Mouse (Mus musculus) embryo, embryonic 11 days (tissue): ENCODE measurements at regions not wholly inside any gene's neighbourhood (a gene's known extent, or its start where the extent isn't known, plus 50 kb on each side); places are given as distances from the start of the nearest gene placed in this dataset.

Source experiments
- DNase-seq: peaks from one replicate; pipeline ENCODE4 v3.0.0-alpha.2; 2015

DNA sequence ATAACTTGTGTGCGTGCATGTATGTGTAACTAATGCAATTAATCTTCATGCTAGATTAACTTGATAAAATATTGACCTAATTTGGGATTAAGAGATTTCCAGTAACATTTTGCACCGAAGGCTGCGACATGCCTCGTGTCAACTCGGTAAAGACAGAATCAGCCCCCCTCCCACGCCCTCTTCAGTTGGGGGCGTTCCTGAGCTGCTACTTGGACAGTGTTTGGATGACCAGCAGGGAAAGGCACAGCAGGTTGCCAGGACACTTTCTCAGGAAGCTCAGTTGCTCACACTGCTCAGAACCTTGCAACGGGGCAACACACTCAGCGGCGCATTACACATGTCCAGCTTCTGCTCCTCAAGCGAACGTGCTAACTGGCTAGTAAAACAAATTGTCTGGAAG is 326.2 kb upstream of the Fam241a start:
- DNase-seq, result peak; percentile 53

DNA sequence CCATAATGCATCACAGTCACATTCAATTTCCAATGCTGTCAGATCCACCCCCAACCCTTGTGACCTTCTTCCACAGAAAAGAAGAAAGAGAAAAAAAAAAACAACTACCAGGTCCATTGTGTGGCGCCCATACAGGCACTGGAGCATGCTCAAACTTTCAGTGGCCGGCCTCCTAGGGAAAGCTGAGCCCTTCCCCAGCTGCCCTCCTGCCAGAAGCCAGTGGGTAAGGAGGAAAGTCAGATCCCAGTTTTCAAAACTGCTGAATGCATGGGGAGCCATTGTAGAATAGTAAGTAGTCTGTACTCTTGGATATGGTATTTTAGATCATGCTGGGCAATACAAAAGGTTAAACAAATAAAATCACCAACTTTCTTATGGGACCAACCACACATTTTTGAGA is 325.5 kb upstream of the Fam241a start:
- DNase-seq, result no peak

DNA sequence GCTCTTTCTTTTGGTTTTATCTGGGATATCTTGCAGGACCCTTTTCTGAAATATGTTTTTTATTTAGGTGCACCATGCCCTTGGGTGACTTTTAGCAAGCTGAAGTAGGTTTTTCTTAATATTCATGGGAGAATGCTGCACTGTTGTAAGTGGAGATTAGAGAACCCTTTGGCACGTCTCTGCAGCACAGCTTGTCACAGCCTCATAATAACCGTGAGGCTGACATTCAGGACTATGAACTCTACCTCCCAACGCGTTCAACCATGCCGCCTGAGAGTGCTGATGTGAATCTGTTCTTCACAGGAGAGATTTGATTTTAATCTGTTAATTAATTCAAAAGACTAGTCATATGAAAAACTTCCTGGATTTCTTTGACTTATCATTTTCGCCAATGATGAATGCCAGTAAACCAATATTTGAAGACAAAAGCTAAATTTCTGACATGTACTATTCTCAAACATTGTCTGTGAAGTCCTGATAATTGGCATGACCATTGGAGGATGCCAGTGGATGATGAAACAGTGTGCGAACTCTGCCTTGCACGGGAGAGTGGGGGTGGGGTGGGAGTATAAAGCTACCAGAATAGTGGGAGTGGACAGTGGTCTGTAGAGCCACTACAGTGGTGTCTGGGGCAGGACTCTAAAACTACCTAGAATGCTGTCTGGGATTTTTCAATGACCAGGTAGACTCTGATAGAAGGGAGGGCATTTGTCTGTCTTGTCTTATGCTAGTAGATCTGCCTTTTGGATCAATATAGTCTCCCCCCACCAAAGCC is 324.8 kb upstream of the Fam241a start:
- DNase-seq, result no peak

DNA sequence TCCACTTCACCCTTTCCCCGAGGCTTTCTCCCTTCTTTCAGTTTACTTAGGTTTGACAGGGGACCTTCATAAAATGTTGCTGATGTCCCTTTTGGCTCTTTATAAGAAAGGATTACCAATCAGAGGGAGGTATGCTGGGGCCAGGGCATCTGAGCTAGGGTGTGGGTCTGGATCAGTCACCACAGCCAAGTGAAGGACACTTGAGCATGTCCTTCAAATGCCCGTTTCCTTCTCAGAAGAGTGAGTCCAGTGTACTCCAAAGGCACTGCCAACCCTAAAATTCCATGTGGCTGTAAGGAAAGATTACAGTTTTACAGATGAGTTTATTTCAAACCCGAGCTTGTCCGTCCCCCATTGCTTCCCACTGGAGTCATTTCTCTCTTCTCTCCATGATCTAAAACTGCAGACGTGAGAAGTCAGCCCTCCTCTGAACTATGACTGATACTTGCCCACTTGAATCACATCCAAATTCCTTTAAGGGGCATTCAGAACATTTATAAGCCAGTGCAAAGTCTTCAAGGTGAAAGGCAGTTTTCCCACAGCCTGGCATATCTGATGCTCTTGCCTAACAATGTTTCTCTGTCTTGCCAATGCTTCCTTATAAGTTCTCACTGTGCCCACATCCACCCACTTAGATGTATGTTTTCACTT is 321.8 kb upstream of the Fam241a start:
- no peak for DNase-seq

DNA sequence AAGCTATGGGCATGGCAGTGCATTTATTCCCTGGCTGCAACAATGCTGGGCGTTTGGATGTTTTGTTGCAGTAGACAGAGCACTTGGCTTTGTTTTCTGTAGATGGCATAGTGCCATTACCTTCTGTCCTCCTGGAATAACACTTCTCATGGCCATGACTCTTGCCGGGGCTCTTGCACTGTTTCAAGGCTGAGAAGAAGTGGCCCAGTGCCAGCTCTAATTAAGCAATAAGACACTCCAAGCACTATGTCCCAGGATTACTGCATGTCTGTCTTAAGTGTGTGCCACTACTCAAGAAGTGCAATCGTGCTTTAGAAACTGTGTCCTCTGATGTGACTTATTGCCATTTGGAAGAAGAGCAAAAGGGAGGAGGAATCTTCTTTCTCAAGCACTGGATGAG is 316.1 kb upstream of the Fam241a start:
- DNase-seq, result no peak

DNA sequence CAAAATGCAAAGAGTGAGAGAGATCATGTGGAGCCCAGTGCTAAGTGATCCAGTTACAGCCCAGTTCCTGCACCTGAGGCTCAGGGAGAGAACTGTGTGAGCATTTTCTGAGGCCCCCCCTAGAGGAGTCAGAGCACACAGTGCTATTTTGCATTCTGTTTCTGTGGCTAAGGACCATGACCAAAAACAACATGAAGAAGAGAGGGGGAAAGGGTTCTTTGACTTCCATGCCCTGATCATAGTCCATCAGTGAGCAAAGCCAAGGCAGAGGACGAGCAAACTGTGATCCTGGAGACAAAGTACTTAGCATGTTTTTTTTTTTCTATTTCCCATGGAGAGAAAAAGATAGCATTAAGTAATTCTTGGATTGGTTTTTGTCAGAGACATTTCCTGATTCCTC is 314.5 kb upstream of the Fam241a start:
- DNase-seq, result no peak

DNA sequence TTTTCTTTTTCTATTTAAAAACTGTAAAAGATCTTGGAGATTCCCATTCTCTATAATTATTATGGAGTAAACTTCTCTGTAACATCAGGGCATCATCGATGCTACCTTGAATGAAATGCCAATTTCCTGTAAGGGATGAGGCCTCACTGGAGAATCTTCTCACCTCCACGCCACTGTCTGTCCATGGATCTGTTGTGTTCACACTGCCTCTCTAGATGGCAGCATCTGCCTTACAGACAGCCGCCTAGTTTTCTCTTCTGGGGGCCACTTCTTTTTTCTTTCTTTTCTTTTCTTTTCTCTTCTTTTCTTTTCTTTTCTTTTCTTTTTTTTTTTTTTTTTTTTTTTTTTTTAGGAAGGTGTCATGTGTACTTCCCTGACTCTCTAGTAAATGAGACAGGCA is 310.8 kb upstream of the Fam241a start:
- no peak for DNase-seq

DNA sequence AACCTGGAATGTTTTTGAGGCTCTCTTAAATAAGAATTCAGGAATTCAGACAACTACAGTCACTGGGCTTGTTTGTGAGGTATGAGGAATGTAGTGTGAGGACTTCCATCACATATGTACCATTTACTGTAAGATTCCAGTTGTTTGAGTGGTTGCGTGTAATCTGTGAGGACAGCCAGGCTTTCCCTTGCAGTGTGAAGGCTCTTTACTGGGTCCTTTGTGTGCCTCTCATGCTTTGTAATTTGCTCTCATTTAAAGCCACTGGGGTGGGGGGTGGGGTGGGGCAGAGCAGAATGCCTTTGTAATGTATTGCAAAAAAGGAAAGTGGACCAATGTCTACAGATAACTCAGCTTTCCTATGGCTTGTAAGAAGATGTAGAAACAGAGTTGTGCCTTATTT is 310.4 kb upstream of the Fam241a start:
- DNase-seq, result no peak

DNA sequence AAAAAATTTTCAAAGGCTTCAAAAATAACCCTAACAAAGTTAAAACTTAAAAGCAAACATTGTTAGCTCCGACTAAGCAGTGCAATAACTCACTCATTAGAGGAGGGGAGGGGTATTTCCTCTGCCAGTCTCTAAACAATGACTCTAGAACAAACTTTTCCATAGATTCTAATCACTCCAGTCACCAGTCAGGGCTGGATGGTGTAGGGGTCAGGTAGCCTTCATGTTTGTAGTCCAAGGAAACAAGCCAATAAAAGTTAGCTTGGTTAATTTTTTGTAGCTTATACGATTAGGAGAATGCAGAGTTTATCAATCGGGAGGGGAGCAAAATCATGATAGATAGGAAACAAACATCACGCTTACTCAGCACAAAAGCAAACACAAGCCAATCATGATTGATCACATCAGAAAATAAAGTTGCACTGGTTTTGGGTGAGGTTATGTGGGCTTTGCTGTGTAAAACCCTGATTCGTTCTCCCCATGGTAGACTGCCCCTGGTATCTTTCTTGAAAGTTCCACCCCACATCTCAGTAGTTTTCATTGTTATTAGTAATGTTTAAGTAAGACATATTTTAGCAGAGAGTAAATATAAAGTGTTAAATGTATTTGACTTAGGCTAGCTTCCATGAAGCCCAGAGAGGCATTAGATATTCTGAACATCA is 304.6 kb upstream of the Fam241a start:
- DNase-seq, result no peak

DNA sequence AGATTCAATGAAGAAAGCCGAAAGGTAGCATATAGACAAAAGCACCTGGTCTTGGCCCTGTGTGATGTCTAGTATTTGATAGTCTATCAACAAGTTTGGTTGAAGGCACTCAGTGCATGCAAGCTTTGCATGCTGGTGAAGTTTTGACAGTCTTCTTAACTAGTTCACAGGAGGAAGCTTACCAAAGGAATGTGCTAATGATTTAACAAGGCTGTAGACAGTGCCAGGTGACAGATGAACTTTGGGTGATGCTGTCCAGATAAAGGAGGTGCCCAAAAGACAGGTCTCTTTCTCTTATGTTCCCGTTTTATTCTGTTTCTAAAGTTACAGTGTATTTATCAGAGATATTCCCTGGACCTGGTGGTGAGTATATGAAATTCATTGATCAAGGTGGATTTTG is 303.3 kb upstream of the Fam241a start:
- no peak for DNase-seq

DNA sequence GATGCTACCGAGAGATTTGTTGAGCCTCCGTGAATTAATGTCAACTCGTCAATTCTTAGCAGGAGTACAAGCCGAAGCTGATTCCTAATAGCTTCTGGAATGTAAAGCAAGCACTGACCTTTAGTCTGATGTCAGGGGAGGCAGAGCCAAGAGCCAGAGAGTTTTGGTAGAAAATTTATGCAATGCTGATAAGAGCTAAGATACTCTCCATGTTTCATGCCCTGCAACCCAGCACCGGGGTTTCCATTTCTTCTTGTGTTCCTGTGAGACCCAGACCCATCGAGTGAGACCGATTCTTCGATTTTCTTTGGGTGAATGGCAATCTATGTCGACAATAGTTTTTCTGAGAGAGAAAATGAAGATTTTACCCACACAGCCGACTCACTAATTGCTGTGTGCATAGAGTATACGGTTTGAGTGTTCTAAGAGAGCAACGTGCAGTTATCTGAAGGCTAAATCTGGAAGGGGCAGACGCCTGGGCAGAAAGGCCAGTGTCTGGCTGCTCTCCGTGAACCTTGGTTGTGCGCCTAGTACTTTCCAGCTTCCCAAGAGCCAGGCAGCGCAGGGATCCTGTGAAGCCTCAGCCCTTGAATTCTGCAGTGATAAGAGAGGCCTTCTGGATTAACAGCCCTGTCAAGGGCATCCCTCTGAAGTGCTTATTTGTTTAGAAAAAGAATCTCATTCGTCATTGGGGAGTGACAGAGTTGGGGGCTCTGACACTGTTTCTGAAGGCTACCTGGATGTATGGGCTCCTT is 296.1 kb upstream of the Fam241a start:
- DNase-seq, result no peak

DNA sequence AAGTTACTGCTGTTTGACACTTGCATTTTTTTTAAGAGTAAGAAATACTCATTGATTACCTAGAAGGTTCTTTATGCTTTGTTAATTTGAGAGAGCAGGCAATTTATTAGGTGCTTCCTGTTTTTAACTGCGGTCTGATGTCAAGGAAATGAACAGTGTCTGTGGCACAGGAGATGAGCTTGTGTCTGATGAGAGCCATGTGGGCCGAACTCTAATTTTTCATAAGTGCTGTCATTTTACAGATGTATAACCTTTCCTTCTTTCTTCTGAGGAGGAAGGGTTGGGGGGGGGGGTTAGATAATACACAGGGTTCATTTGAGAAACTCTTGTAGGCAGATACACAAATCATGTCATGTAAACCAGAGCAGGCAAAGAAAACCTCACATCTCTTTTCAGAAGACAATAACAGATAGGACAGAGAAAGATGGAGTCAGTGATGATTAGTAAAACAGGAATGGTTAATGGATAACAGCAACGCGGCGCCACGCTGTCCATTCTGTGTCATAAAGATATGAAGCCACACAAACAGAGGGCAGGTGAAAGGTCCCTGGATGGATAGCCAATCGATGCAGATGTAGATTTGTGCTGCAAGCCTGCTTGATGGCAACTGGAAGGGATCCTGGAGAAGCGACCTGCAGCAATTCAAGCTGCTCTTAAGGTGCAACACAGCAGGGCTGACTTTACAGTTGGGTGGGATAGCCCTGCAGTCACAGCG is 291.4 kb upstream of the Fam241a start:
- no peak for DNase-seq

DNA sequence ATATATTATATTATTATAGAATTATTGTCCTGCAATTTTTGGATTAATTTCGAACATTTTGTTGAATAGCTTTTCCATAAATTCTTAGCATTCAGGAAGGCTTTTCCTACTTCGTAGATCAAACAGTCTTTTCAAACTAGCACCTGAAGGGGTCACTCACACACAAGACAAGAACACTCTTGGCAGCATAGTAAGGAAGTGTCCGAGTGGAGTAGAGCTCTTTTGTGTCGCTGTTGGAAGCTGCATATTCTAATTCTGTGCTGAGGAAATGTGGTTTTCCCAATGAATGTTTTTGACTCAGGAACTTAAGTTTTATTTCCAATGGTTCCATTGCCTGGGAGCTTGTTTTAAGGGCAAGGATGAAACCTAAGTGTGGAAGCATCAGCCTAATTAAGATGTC is 290.2 kb upstream of the Fam241a start:
- peak; percentile 71 for DNase-seq

DNA sequence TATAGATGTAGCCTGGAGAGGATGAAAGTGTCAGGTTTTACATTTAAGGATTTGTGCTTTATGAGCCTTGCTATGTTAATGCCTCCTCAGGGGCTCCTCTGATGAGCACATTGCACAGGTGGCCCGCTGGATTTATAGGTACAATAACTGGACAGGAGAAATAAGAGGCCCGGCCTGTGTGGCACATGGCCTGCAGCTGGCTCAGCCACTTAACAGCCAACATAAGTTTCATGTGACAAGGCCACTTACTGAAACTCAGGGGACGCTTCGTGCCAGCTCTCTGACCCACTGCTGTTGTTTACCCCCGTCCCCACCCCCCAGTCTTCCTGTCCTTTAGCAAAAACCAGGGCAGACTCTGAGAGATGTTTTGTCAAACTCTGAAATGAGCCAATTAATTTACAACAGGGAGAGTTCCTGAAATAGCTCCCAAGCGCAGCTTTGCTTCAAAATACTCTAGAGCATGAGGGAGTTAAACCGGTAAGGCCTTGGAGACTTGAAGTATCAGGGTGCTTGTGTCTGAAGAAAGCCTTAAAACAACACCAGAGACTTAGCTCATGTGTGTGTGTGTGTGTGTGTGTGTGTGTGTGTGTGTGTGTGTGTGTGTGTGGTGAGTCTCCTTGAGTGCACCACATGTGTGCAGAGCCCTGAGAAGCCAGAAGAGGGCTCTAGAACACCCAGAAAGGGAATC is 285.2 kb upstream of the Fam241a start:
- DNase-seq, result peak; percentile 65

DNA sequence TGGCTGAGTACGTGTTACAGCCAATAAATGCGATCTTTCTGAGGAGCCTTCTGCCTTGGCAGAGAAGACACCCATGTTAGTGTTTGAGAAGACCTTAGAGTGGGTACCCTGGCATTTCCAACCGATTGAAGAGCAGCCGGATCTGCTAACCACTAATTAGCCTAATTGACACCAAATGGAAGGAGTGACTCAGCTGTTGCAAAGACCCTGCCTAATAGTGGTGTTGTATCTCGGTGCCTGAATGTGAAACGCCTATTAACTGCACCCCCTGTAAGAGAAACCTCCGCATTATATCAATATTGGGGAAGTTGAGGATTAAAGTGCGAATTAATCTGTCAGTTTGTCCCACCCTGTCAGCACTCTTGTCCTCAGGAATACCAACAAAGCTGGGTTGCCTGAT is 253.1 kb upstream of the Fam241a start:
- no peak for DNase-seq

DNA sequence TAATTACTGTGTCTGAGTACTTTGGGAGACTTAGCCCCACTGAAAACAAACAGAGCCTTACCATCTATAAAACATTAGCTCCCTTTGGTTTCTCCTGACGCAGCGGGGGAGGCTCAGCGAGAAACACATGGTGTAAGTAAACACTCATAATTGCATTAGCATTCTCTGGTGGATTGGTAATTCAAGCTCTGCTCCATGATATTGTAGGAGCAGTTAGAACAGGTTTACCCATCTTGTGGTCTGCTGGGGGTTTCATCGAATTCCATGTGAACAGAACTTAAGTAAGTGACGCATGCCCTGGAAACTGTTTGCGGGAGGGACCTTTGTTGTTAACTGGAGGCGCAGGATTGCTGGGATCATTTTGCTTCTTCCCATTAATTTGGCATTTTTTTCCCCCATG is 249.2 kb upstream of the Fam241a start:
- DNase-seq, result no peak

DNA sequence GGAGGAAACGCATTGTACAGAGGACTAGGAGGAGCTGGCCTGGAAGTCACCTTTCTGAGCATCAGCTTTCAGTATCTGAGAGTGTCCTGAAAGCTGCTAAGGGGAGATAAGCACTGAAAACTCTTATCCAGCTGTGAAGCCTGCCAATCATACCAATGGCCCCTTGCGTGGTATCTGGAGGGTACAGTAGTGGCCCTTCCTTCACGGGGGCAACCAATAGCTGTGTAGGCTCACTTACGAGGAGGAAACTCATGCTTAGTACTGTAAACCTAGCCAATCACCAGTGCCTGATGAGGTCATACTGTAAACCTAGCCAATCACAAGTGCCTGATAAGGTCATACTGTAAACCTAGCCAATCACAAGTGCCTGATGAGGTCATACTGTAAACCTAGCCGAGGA is 231.7 kb upstream of the Fam241a start:
- DNase-seq, result no peak

DNA sequence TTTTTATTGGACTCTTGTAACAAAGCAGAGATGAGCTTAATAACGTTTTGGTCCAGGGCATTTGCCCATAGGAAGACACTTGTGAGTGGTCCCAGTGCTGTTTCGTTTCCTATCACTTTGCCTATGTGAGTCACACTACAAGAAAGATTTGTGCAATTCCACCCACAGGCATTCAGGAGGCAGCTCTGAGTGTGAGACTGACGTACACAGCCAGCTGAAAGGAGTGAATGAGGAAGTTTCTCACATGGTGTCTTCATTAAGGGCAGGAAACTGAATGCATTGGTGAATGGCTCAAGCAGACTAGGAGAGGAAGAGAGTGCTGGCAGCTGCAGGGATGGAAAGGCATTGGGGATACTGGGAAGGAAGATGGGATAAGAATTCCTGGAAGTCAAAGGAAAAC is 230.5 kb upstream of the Fam241a start:
- DNase-seq, result no peak

DNA sequence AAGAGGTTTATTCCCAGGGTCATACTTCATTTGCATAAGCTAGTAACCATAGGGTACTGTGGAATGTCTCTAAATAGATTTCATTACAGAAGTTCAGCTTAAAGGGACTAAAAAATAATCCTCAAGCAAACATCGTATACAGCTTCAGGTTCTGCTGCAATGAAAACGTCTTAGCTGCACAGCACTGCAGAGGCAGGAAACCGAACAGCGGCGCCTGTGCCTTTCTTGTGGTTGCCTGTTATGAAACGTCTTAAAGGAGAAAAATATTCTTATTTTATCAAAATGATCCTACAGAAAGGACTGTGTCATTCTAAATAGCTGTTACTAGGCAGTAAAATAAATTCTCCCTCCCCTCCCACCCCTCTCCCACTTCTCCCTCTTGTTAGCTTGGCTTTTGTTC is 226.0 kb upstream of the Fam241a start:
- DNase-seq, result no peak

DNA sequence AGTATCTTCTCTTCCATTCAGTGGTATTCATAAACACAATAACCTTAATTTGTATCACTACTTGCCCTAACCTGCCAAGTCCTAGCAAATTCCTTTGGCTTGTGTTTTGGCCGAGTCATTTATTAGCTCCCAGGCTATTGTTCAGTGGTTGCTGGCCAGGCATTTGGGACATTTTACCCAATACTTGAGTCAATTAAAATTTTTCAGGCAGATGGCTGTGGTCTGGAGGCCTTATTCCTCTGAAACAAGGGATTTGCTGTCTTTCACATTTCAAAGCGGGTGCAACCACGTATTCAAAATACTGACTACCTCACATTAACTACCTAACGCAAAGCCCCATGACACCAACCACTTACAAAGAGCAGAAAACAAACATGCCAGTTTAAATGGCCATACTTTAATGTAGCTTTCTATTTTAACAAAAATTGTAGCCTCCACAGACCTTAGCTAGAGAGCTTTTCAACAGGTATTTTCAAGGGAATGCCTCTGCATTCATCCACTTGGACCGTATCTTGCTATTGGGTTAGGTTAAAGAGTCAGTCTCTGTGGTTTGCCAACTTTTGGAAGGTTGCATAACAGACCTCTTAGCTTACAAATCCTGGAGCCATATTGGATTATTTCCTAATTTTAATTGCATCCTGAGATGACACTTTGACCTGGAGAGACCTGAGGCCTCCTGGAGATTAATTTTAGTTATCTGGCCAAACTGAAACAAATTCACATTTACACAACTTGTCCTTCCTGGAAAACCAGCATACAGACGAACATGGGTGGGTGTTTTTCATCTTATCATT is 224.7 kb upstream of the Fam241a start:
- no peak for DNase-seq

DNA sequence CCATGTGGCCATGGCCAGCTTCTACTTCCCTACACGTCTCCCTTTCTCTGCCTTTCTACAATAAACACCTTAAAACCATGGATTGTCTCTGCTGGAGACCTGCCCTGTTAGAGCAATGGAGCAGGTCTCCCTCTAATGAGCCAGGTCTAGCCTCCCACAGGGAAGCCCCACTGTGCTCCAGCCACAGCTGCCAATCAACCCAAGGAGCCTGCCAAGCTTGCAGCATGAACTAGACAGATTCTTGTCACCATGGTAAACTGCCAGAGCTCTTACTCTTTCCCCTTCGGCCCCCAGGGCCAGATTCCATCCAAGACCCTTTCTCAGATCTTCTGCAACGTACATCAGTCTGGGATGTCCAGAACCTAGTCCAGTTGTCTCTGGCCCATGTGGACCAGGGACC is 217.1 kb upstream of the Fam241a start:
- no peak for DNase-seq
